Mouse (Mus musculus): ENCODE results near the gene Snrnp25. TPM values are rescaled to one million over a fixed set of nuclear protein-coding genes. Genes with fewer than 3 reads are reported as not detected.

Gene Snrnp25
- polyA plus RNA-seq, 1 experiment, result 71.3 TPM

DNA sequence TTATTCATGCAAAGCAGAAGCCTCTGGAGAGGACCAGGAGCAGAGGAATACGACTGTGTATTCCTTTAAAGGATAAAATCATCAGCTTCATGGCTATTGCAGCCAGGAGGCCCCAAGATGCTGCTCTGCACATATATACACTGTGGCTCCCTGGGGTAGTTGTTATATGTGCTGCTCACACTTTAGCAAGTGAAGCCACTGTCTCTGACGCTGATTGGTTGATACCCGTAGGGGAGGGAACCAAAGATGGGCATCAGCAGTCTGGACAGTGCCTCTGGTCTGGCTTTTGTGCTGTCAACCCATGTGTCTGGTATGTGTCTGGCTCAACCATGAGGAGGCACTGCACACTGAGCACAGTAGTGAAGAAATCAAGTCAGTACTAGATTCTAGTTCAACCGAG is 38.5 kb upstream of the Snrnp25 start:
- 71% methylated on average over 4 of the region's 4 CpGs for WGBS
- no peak overlapping the region for H3K4me3 ChIP-seq (replicated peaks; ENCODE audit: control insufficient read depth, low read depth, low read length)
- H3K27ac ChIP-seq (ENCODE audit: control insufficient read depth, insufficient read depth, low read depth, low read length, poor library complexity), result no peak overlapping the region
- H3K4me1 ChIP-seq (ENCODE audit: control insufficient read depth, insufficient read depth, low read length), result no peaks in the 10 kb centered on the region
- TF ChIP-seq CTCF (IDR thresholded peaks at IDR 0.05; ENCODE audit: control insufficient read depth, insufficient read depth, low read length) (no peak), POLR2A (IDR thresholded peaks at IDR 0.05; ENCODE audit: borderline replicate concordance, control insufficient read depth, low read depth, low read length) (no peak)

- Histone ChIP-seq H3K4me1 (ENCODE audit: control insufficient read depth, insufficient read depth, low read length) (no peaks in the 10 kb centered on the region), H3K27ac (ENCODE audit: control insufficient read depth, insufficient read depth, low read depth, low read length, poor library complexity) (no peak overlapping the region), H3K4me3 (replicated peaks; ENCODE audit: control insufficient read depth, low read depth, low read length) (no peak overlapping the region)
- WGBS, result 79% methylated on average over 1 of the region's 1 CpGs
- no peak for TF ChIP-seq POLR2A (IDR thresholded peaks at IDR 0.05; ENCODE audit: borderline replicate concordance, control insufficient read depth, low read depth, low read length)
- no peak for TF ChIP-seq CTCF (IDR thresholded peaks at IDR 0.05; ENCODE audit: control insufficient read depth, insufficient read depth, low read length)
Measured at GRCm38 (mm10) chr11:32178506-32178905, 26.7 kb upstream of the Snrnp25 start.

- no peak overlapping the region for H3K4me3 ChIP-seq (replicated peaks; ENCODE audit: control insufficient read depth, low read depth, low read length)
- WGBS, result 82% methylated on average over 4 of the region's 4 CpGs
- H3K27ac ChIP-seq (ENCODE audit: control insufficient read depth, insufficient read depth, low read depth, low read length, poor library complexity), result no peak overlapping the region
- H3K4me1 ChIP-seq (ENCODE audit: control insufficient read depth, insufficient read depth, low read length), result no peaks in the 10 kb centered on the region
- TF ChIP-seq POLR2A (IDR thresholded peaks at IDR 0.05; ENCODE audit: borderline replicate concordance, control insufficient read depth, low read depth, low read length) (no peak), CTCF (IDR thresholded peaks at IDR 0.05; ENCODE audit: control insufficient read depth, insufficient read depth, low read length) (no peak)
Measured at GRCm38 (mm10) chr11:32181246-32181645, 24.0 kb upstream of the Snrnp25 start.

- TF ChIP-seq POLR2A (IDR thresholded peaks at IDR 0.05; ENCODE audit: borderline replicate concordance, control insufficient read depth, low read depth, low read length) (no peak), CTCF (IDR thresholded peaks at IDR 0.05; ENCODE audit: control insufficient read depth, insufficient read depth, low read length) (peak; percentile 76)
- Histone ChIP-seq H3K27ac (ENCODE audit: control insufficient read depth, insufficient read depth, low read depth, low read length, poor library complexity) (no peak overlapping the region), H3K4me1 (ENCODE audit: control insufficient read depth, insufficient read depth, low read length) (no peaks in the 10 kb centered on the region), H3K4me3 (replicated peaks; ENCODE audit: control insufficient read depth, low read depth, low read length) (no peak overlapping the region)
- 42% methylated on average over 25 of the region's 25 CpGs for WGBS
Measured at GRCm38 (mm10) chr11:32181973-32182868, 23.0 kb upstream of the Snrnp25 start.

DNA sequence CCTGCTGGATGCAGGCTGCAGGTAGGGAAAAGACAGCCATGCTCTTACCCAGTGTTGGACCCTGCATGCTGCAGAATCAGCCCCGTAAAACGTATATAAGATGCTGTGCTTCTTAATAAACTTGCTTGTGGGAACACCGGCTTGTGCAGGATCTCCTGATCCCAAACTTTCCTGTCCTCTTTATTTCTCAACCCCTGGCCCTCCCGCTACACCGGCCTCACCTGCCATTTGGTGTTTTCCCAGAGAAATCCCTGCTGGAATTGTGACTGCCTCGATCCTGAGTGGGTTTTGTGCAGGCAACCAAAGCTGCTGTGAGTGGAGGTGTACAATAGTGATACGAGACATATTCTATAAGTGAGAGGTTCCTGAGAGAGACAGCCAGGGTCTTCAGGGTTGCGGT is 20.7 kb upstream of the Snrnp25 start:
- WGBS, result 91% methylated on average over 8 of the region's 8 CpGs
- no peak overlapping the region for H3K27ac ChIP-seq (ENCODE audit: control insufficient read depth, insufficient read depth, low read depth, low read length, poor library complexity)
- H3K4me1 ChIP-seq (ENCODE audit: control insufficient read depth, insufficient read depth, low read length), result no peaks in the 10 kb centered on the region
- no peak for TF ChIP-seq POLR2A (IDR thresholded peaks at IDR 0.05; ENCODE audit: borderline replicate concordance, control insufficient read depth, low read depth, low read length)
- no peak for TF ChIP-seq CTCF (IDR thresholded peaks at IDR 0.05; ENCODE audit: control insufficient read depth, insufficient read depth, low read length)
- no peak overlapping the region for H3K4me3 ChIP-seq (replicated peaks; ENCODE audit: control insufficient read depth, low read depth, low read length)

DNA sequence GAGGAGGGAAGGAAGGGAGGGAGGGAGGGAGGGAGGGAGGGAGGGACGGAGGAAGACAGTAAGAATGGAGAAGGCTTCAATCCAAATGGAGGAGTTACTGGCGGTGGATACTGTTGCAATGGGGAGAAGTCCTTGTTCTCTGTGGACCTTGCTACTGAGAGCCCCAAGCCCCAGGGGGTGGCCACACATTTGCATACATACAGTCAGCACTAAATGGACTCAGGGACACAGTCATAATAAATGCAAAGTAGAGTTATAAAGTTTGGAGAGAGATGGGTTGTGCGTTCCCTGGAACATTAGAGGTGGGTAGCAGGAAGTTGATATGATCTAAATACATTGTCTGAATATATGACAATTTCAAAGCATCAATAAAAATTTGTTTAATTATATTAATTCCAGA is 19.2 kb upstream of the Snrnp25 start:
- 84% methylated on average over 3 of the region's 3 CpGs for WGBS
- H3K4me3 ChIP-seq (replicated peaks; ENCODE audit: control insufficient read depth, low read depth, low read length), result no peak overlapping the region
- TF ChIP-seq CTCF (IDR thresholded peaks at IDR 0.05; ENCODE audit: control insufficient read depth, insufficient read depth, low read length) (no peak), POLR2A (IDR thresholded peaks at IDR 0.05; ENCODE audit: borderline replicate concordance, control insufficient read depth, low read depth, low read length) (no peak)
- H3K27ac ChIP-seq (ENCODE audit: control insufficient read depth, insufficient read depth, low read depth, low read length, poor library complexity), result no peak overlapping the region
- H3K4me1 ChIP-seq (ENCODE audit: control insufficient read depth, insufficient read depth, low read length), result no peaks in the 10 kb centered on the region

DNA sequence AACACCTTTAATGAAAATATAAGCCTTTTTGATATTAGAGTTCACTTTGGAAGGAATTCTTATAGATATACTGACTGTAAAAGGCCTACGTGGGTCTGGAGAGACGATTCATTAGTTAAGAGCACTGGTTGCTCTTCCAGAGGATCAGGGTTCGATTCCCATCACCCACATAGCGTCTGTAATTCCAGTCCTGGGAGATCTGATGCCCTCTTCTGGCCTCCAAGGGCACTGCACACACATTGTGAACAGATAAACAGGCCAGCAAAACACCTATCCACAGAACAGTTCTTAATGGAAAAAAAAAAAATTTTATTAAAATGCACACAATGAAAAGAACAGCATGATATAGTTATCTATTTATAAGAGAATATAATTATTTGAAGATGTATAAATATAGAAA is 18.0 kb upstream of the Snrnp25 start:
- Histone ChIP-seq H3K27ac (ENCODE audit: control insufficient read depth, insufficient read depth, low read depth, low read length, poor library complexity) (no peak overlapping the region), H3K4me3 (replicated peaks; ENCODE audit: control insufficient read depth, low read depth, low read length) (no peak overlapping the region), H3K4me1 (ENCODE audit: control insufficient read depth, insufficient read depth, low read length) (no peaks in the 10 kb centered on the region)
- 87% methylated on average over 4 of the region's 4 CpGs for WGBS
- TF ChIP-seq CTCF (IDR thresholded peaks at IDR 0.05; ENCODE audit: control insufficient read depth, insufficient read depth, low read length) (peak; percentile 19; the same call in 1 of the 2 replicates), POLR2A (IDR thresholded peaks at IDR 0.05; ENCODE audit: borderline replicate concordance, control insufficient read depth, low read depth, low read length) (no peak)

DNA sequence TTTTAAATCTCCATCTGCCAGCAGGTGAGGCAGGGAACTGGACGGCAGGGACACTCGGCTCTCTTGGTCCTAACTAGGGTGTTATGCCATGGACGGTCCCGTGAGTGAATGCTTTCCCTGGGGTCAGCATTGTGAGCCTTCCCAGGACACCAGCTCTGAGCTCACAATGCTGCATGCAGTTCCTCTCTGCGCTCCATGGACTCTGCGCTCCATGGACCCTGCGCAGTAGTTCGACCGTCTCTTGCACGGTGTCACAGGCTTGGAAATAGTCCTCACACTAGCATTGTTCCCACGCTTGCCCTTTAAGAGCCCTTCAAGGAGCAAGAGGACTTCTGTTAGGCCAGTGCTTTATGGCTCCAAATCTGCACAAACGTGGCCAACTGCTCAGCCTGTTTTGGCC is 16.3 kb upstream of the Snrnp25 start:
- TF ChIP-seq POLR2A (IDR thresholded peaks at IDR 0.05; ENCODE audit: borderline replicate concordance, control insufficient read depth, low read depth, low read length) (no peak), CTCF (IDR thresholded peaks at IDR 0.05; ENCODE audit: control insufficient read depth, insufficient read depth, low read length) (no peak)
- 84% methylated on average over 12 of the region's 12 CpGs for WGBS
- H3K4me3 ChIP-seq (replicated peaks; ENCODE audit: control insufficient read depth, low read depth, low read length), result no peak overlapping the region
- H3K4me1 ChIP-seq (ENCODE audit: control insufficient read depth, insufficient read depth, low read length), result no peaks in the 10 kb centered on the region
- H3K27ac ChIP-seq (ENCODE audit: control insufficient read depth, insufficient read depth, low read depth, low read length, poor library complexity), result no peak overlapping the region; the same call in 1 of the 2 replicates

Measured in bone marrow, adult 2 months (tissue).